Mouse (Mus musculus): Measurements from ENCODE around the gene Maged1. TPM values are rescaled to one million over a fixed set of nuclear protein-coding genes. Genes with fewer than 3 reads are reported as not detected.

Gene Maged1
- polyA plus RNA-seq, 1 experiment from 2014 or later, result 532 TPM

Other genes starting within 250 kb of the Maged1 start
- gene Fam90a1b, start 175.4 kb downstream of the Maged1 start, polyA plus RNA-seq (2014; fragmentation: Nextera tagmentation; extraction: Ambion mirVana), result 0.12 TPM in 1 of 2 replicates, not detected in the other
- 81.8 and 84.8 TPM in 2 replicates for gene Apoo, start 175.0 kb downstream of the Maged1 start, polyA plus RNA-seq (2014; fragmentation: Nextera tagmentation; extraction: Ambion mirVana)
- 6.5 and 6.9 TPM in 2 replicates for gene Gspt2, start 93.9 kb upstream of the Maged1 start, polyA plus RNA-seq (2014; fragmentation: Nextera tagmentation; extraction: Ambion mirVana)
- gene Zxdb, start 182.4 kb upstream of the Maged1 start, polyA plus RNA-seq (2014; fragmentation: Nextera tagmentation; extraction: Ambion mirVana), result 2.4 TPM in 2 replicates